Mouse (Mus musculus): ENCODE data around the gene Plin5. TPM values are rescaled to one million over a fixed set of nuclear protein-coding genes. Genes with fewer than 3 reads are reported as not detected.
A peak's percentile ranks its signal among the peaks of the same experiment; 100 is the strongest.
"Not testable (repeated sequence)": the region's sequence is repeated elsewhere in the genome, so short reads cannot be mapped to it uniquely, and the experiment has no call there.

Gene Plin5
- polyA plus RNA-seq, 1 experiment from 2014 or later, result 0.52 TPM

DNA sequence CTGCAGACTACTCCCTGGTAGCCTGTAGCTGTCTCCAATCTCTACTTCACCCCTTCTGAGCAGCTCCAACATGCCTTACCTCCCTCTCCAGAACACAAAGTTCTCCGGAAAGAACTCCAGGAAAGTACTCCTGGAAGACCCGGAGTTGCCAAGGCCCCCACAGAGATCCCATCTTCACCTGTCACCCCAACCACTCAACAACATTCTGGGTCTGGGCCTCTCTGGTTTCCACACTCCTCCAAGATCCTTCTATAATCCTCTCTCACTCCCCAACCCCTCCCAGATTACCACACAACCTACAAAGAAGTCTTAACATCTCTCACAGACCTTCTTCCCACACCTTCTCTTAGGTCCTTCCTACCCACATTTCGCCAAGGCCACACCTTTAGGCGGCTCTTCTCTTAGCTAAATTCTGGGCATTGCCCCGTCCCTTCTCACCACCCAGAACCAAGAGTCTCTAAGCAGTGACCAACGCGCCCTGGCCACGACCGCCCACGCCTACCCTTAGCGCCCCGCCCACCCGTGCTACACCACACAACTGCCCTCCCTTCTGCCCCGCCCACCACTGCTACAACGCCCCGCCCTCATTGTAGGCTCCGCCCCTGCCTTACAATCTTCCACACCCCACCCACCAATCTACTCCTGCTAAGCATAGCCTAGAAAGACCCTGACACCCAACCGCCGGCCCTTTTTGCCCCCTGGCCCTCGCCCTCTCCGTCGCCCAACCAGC is 43.1 kb downstream of the Plin5 start:
- H3K4me1 ChIP-seq (replicated peaks), result peaks cover 9% of the 10 kb centered on the region
- H3K9ac ChIP-seq, result peak overlapping the region; percentile 75
- peak overlapping the region; percentile 80 for H3K4me2 ChIP-seq (replicated peaks)
- no peaks in the 10 kb centered on the region for H3K9me3 ChIP-seq
- H3K36me3 ChIP-seq, result peaks cover 32% of the 10 kb centered on the region
- H3K27me3 ChIP-seq (replicated peaks), result no peaks in the 10 kb centered on the region
- ATAC-seq, result peak; percentile 63
- peak overlapping the region; percentile 85 for H3K4me3 ChIP-seq (replicated peaks)
- WGBS, result 8% methylated on average over 22 of the region's 22 CpGs
- peak overlapping the region; percentile 99 for H3K27ac ChIP-seq

DNA sequence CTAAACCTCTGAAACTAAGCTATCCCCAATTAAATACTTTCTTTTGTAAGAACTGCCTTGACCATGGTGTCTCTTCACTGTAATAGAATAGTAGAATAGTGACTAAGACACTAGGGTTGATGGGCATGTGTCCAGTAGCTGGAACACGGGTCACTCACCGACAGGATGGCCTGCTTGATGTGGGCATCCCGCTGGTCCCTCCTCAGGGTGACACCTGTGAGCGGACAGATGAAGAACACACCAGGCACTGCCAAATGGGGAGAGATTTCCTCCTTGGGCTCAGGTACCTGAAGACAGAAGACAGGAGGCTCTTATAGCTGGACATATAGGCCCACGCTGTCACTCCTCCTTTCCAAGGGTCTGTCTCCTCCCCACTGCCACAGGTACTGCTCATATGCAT is 45.2 kb downstream of the Plin5 start:
- 92% methylated on average over 5 of the region's 5 CpGs for WGBS
- Histone ChIP-seq H3K4me2 (replicated peaks) (no peak overlapping the region), H3K27me3 (replicated peaks) (no peaks in the 10 kb centered on the region), H3K9ac (no peak overlapping the region), H3K4me1 (replicated peaks) (peaks cover 9% of the 10 kb centered on the region), H3K9me3 (no peaks in the 10 kb centered on the region), H3K4me3 (replicated peaks) (no peak overlapping the region), H3K36me3 (peaks cover 49% of the 10 kb centered on the region), H3K27ac (no peak overlapping the region)
- ATAC-seq, result no peak

DNA sequence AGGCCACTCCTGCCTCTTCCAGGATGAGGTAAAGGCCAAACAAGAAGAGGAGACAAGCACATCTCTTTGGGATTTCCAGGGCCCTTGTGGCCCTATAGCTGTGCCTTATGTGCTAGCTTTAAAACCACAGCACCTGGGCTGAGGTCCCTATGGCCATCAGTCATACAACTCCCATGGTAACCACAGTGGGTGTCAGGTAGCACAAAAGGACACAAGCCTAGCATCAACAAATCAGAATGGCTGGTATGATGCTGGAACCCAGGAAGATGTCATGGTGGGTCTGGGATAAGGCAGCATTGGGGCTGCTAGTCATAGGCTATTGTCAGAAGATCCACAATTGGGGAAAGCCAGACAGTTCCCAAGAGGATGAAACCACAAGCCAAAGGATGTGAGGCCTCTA is 46.3 kb downstream of the Plin5 start:
- Histone ChIP-seq H3K9me3 (no peaks in the 10 kb centered on the region), H3K36me3 (peaks cover 54% of the 10 kb centered on the region), H3K4me1 (replicated peaks) (peaks cover 9% of the 10 kb centered on the region), H3K4me3 (replicated peaks) (no peak overlapping the region), H3K27me3 (replicated peaks) (no peaks in the 10 kb centered on the region), H3K4me2 (replicated peaks) (no peak overlapping the region), H3K9ac (no peak overlapping the region), H3K27ac (no peak overlapping the region)
- no peak for ATAC-seq

DNA sequence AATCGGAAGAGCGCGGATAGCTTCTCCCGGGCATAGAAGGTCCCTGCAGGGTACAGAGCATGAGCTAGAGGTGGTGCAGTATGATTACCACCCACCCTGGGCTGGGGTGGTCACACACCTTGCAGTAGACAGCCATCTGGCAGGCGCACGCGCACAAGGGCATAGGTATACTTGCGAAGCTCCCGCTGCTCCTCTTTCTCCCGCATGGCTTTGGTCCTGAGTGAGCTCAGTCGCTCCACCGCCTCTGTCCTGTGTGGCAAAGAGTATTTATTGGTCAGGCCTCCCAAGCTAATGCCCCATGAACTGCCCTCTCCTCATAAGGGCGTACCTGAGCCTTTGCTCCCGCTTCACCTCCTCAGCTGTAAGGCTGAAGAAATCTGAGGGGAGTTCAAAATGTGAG is 48.3 kb downstream of the Plin5 start:
- Histone ChIP-seq H3K9me3 (no peaks in the 10 kb centered on the region), H3K36me3 (peaks cover 72% of the 10 kb centered on the region), H3K4me1 (replicated peaks) (peaks cover 4% of the 10 kb centered on the region), H3K9ac (no peak overlapping the region), H3K27me3 (replicated peaks) (no peaks in the 10 kb centered on the region), H3K27ac (no peak overlapping the region), H3K4me3 (replicated peaks) (no peak overlapping the region), H3K4me2 (replicated peaks) (no peak overlapping the region)
- 95% methylated on average over 14 of the region's 14 CpGs for WGBS
- no peak for ATAC-seq

DNA sequence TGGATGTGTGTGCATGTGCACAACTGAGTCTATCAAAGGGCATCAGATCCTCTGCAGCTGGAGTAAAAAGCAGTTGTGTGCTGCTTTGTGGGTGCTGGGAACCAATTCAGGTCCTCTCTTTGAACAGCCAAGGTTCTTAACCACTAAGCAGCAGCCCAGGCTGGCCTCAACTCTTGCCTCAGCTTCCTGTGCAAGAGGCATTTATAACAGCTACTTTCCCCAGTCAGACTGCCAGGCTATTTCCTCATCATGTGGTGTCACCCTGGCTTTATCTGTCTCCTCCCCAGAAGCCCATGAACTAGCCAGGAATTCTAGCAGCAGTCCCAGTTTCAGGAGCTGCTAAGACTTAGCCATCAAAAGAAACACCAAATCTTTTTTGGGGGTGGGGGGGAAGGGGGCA is 50.9 kb downstream of the Plin5 start:
- Histone ChIP-seq H3K4me3 (replicated peaks) (no peak overlapping the region), H3K27ac (no peak overlapping the region), H3K4me1 (replicated peaks) (no peaks in the 10 kb centered on the region), H3K27me3 (replicated peaks) (no peaks in the 10 kb centered on the region), H3K4me2 (replicated peaks) (no peak overlapping the region), H3K9me3 (no peaks in the 10 kb centered on the region), H3K36me3 (peaks cover 84% of the 10 kb centered on the region), H3K9ac (no peak overlapping the region)
- ATAC-seq, result no peak

DNA sequence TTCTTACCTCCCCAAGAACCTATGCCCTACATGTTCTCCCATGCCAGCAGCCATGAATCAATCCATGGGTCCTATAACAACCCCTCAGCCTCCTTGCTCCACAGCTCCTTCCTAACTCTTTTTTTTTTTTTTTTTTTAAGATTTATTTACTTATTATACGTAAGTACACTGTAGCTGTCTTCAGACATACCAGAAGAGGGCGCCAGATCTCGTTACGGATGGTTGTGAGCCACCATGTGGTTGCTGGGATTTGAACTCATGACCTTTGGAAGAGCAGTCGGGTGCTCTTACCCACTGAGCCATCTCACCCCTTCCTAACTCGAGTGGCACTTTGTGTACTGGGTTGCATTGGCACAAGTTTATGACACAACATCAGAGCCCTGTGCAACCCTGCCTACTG is 51.7 kb downstream of the Plin5 start:
- 77% methylated on average over 6 of the region's 6 CpGs for WGBS
- not testable (repeated sequence) for H3K4me3 ChIP-seq (replicated peaks); H3K9me3 ChIP-seq; H3K27me3 ChIP-seq (replicated peaks); H3K4me1 ChIP-seq (replicated peaks); H3K27ac ChIP-seq; H3K9ac ChIP-seq; ATAC-seq; H3K4me2 ChIP-seq (replicated peaks)
- peaks cover 83% of the 10 kb centered on the region for H3K36me3 ChIP-seq

DNA sequence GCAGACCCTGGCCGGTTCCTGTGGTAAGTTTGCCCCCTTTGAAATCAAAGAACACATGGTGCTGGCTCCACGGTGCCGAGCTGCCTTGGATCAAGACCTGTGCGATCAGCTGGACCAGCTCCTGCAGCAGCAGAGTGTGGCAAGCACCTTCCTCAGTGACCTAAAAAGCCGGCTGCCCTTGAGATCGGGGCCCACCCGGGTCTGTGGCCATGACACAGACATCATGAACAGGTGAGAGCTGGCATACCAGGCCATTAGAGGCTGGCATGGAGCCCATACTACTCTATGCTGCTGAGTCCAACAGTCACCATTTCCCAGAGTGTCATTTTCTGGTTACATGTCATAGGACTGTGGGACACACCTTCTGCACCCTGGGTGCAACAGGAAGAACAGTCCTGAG is 55.3 kb downstream of the Plin5 start:
- H3K4me1 ChIP-seq (replicated peaks), result no peaks in the 10 kb centered on the region
- 93% methylated on average over 7 of the region's 7 CpGs for WGBS
- no peak overlapping the region for H3K27ac ChIP-seq
- H3K9ac ChIP-seq, result no peak overlapping the region
- H3K36me3 ChIP-seq, result peaks cover 81% of the 10 kb centered on the region
- H3K9me3 ChIP-seq, result no peaks in the 10 kb centered on the region
- no peak overlapping the region for H3K4me2 ChIP-seq (replicated peaks)
- ATAC-seq, result no peak
- H3K27me3 ChIP-seq (replicated peaks), result no peaks in the 10 kb centered on the region
- no peak overlapping the region for H3K4me3 ChIP-seq (replicated peaks)

Other genes starting within 250 kb of the Plin5 start
- gene Zfp119a, start 238.7 kb downstream of the Plin5 start, polyA plus RNA-seq (2015; fragmentation: Nextera tagmentation; extraction: Ambion mirVana), result 7.4 and 7.5 TPM in 2 replicates
- gene Zfp959, start 225.5 kb downstream of the Plin5 start, polyA plus RNA-seq (2015; fragmentation: Nextera tagmentation; extraction: Ambion mirVana), result 9.0 and 11.0 TPM in 2 replicates
- gene Zfp119b, start 168.1 kb downstream of the Plin5 start, polyA plus RNA-seq (2015; fragmentation: Nextera tagmentation; extraction: Ambion mirVana), result 3.5 and 4.4 TPM in 2 replicates
- 2.8 and 3.2 TPM in 2 replicates for gene Ebi3, start 165.0 kb downstream of the Plin5 start, polyA plus RNA-seq (2015; fragmentation: Nextera tagmentation; extraction: Ambion mirVana)
- 21.0 and 21.4 TPM in 2 replicates for gene Yju2, start 158.5 kb downstream of the Plin5 start, polyA plus RNA-seq (2015; fragmentation: Nextera tagmentation; extraction: Ambion mirVana)
- gene Shd, start 147.1 kb downstream of the Plin5 start, polyA plus RNA-seq (2015; fragmentation: Nextera tagmentation; extraction: Ambion mirVana), result 9.0 and 9.4 TPM in 2 replicates
- gene Fsd1, start 131.1 kb downstream of the Plin5 start, polyA plus RNA-seq (2015; fragmentation: Nextera tagmentation; extraction: Ambion mirVana), result 8.9 and 11.5 TPM in 2 replicates
- 40.3 and 45.8 TPM in 2 replicates for gene Stap2, start 112.0 kb downstream of the Plin5 start, polyA plus RNA-seq (2015; fragmentation: Nextera tagmentation; extraction: Ambion mirVana)
- 86.3 and 95.3 TPM in 2 replicates for gene Mpnd, start 111.9 kb downstream of the Plin5 start, polyA plus RNA-seq (2015; fragmentation: Nextera tagmentation; extraction: Ambion mirVana)
- 124 TPM in 2 replicates for gene Sh3gl1, start 81.0 kb downstream of the Plin5 start, polyA plus RNA-seq (2015; fragmentation: Nextera tagmentation; extraction: Ambion mirVana)
- 21.4 and 22.4 TPM in 2 replicates for gene Chaf1a, start 77.2 kb downstream of the Plin5 start, polyA plus RNA-seq (2015; fragmentation: Nextera tagmentation; extraction: Ambion mirVana)
- 29.9 and 35.1 TPM in 2 replicates for gene Ubxn6, start 42.6 kb downstream of the Plin5 start, polyA plus RNA-seq (2015; fragmentation: Nextera tagmentation; extraction: Ambion mirVana)
- gene Hdgfl2, start 38.0 kb downstream of the Plin5 start, polyA plus RNA-seq (2015; fragmentation: Nextera tagmentation; extraction: Ambion mirVana), result 85.7 and 86.9 TPM in 2 replicates
- 0.03 and 0.14 TPM in 2 replicates for gene Plin4, start 7.8 kb downstream of the Plin5 start, polyA plus RNA-seq (2015; fragmentation: Nextera tagmentation; extraction: Ambion mirVana)
- 0.15 and 0.33 TPM in 2 replicates for gene Lrg1, start 4.4 kb upstream of the Plin5 start, polyA plus RNA-seq (2015; fragmentation: Nextera tagmentation; extraction: Ambion mirVana)
- gene Sema6b, start 22.7 kb upstream of the Plin5 start, polyA plus RNA-seq (2015; fragmentation: Nextera tagmentation; extraction: Ambion mirVana), result 1.4 TPM in 2 replicates
- 11.9 and 12.8 TPM in 2 replicates for gene Tnfaip8l1, start 44.9 kb upstream of the Plin5 start, polyA plus RNA-seq (2015; fragmentation: Nextera tagmentation; extraction: Ambion mirVana)
- 105 and 127 TPM in 2 replicates for gene Mydgf, start 66.3 kb upstream of the Plin5 start, polyA plus RNA-seq (2015; fragmentation: Nextera tagmentation; extraction: Ambion mirVana)
- 32.8 and 35.0 TPM in 2 replicates for gene Dpp9, start 101.3 kb upstream of the Plin5 start, polyA plus RNA-seq (2015; fragmentation: Nextera tagmentation; extraction: Ambion mirVana)
- 12.5 and 12.8 TPM in 2 replicates for gene Fem1a, start 139.2 kb upstream of the Plin5 start, polyA plus RNA-seq (2015; fragmentation: Nextera tagmentation; extraction: Ambion mirVana)
- 11.3 and 13.3 TPM in 2 replicates for gene Ticam1, start 159.2 kb upstream of the Plin5 start, polyA plus RNA-seq (2015; fragmentation: Nextera tagmentation; extraction: Ambion mirVana)
- gene Plin3, start 175.3 kb upstream of the Plin5 start, polyA plus RNA-seq (2015; fragmentation: Nextera tagmentation; extraction: Ambion mirVana), result 153 and 195 TPM in 2 replicates
- gene Arrdc5, start 182.7 kb upstream of the Plin5 start, polyA plus RNA-seq (2015; fragmentation: Nextera tagmentation; extraction: Ambion mirVana), result not detected in 2 replicates
- gene Uhrf1, start 185.7 kb upstream of the Plin5 start, polyA plus RNA-seq (2015; fragmentation: Nextera tagmentation; extraction: Ambion mirVana), result 124 and 125 TPM in 2 replicates
- 25.1 and 27.5 TPM in 2 replicates for gene Kdm4b, start 208.5 kb upstream of the Plin5 start, polyA plus RNA-seq (2015; fragmentation: Nextera tagmentation; extraction: Ambion mirVana)